Mouse (Mus musculus) small intestine, adult 2 months (tissue): ENCODE results near the gene Uckl1.

ENCODE experiments used
- CTCF ChIP-seq: fragments of 200-500 bp; IDR thresholded peaks from 2 replicates; pipeline ENCODE4 v1.5.1; 2012; ENCODE audit warnings: low read depth, mild to moderate bottlenecking, control low read depth, inconsistent platforms, low read length, moderate library complexity, mixed read lengths; ENCODE audit not compliant: insufficient replicate concordance, insufficient read length; ENCODE audit errors: extremely low read depth
- POLR2A ChIP-seq: fragments of 200-500 bp; IDR thresholded peaks from 2 replicates; pipeline ENCODE4 v1.6.1; 2012; ENCODE audit warnings: low read depth, mild to moderate bottlenecking, control low read depth, inconsistent platforms, low read length, moderate library complexity

- TF ChIP-seq CTCF (no peak), POLR2A (no peak)
Measured at GRCm38 (mm10) chr2:181596221-181596960, 11.7 kb upstream of the Uckl1 start.
